Mouse (Mus musculus) heart, adult 11 months (tissue): ENCODE measurements around the gene Fmnl1.

Source experiments
- DNase-seq: peaks from one replicate; pipeline ENCODE4 v3.0.0; 2022

Fmnl1 gene

GRCm38 (mm10) chr11:103170494-103171285, at the start of gene Fmnl1:
TSS of gene Fmnl1 (plus strand) at chr11:103171107.
- DNase-seq, result peak; percentile 98

GRCm38 (mm10) chr11:103131701-103132575, 39.0 kb upstream of the Fmnl1 start, which contains the start of gene Hexim2:
TSS of gene Hexim2 (plus strand) at chr11:103132429.
- peak; percentile 98 for DNase-seq

- peak; percentile 100 for DNase-seq
Observed at GRCm38 (mm10) chr11:103132576-103133455, 38.1 kb upstream of the Fmnl1 start.

GRCm38 (mm10) chr11:103133456-103134185, 37.3 kb upstream of the Fmnl1 start:
- DNase-seq, result peak; percentile 95

GRCm38 (mm10) chr11:103134221-103134620, 36.7 kb upstream of the Fmnl1 start:
- peak; percentile 91 for DNase-seq

GRCm38 (mm10) chr11:103136039-103136577, 34.8 kb upstream of the Fmnl1 start:
- no peak for DNase-seq

- DNase-seq, result peak; percentile 92
Observed at GRCm38 (mm10) chr11:103139951-103140762, 30.8 kb upstream of the Fmnl1 start.

GRCm38 (mm10) chr11:103140763-103141100, 30.2 kb upstream of the Fmnl1 start:
- no peak for DNase-seq

GRCm38 (mm10) chr11:103141101-103141943, 29.6 kb upstream of the Fmnl1 start:
- DNase-seq, result peak; percentile 99

GRCm38 (mm10) chr11:103141944-103142255, 29.0 kb upstream of the Fmnl1 start:
- DNase-seq, result peak; percentile 91

- DNase-seq, result peak; percentile 98
Observed at GRCm38 (mm10) chr11:103142441-103143182, 28.3 kb upstream of the Fmnl1 start.

- peak; percentile 93 for DNase-seq
Observed at GRCm38 (mm10) chr11:103144309-103145285, 26.3 kb upstream of the Fmnl1 start.

- no peak for DNase-seq
Observed at GRCm38 (mm10) chr11:103146386-103146785, 24.5 kb upstream of the Fmnl1 start.

- no peak for DNase-seq
Observed at GRCm38 (mm10) chr11:103147766-103148165, 23.1 kb upstream of the Fmnl1 start.

- peak; percentile 88 for DNase-seq
Observed at GRCm38 (mm10) chr11:103149771-103150170, 21.1 kb upstream of the Fmnl1 start.

GRCm38 (mm10) chr11:103158621-103159478, 12.1 kb upstream of the Fmnl1 start:
- peak; percentile 99 for DNase-seq

GRCm38 (mm10) chr11:103160738-103161137, 10.2 kb upstream of the Fmnl1 start:
- peak; percentile 87 for DNase-seq
